30 mouse cellular contexts compared by ENCODE assay signal in genomic region chr2:6950702-6951101, GRCm38 (mm10).
A peak's percentile ranks its signal among the peaks of the same experiment; 100 is the strongest.
DNase-seq lines count a peak whose midpoint lies in the region; ATAC-seq and TF ChIP-seq lines count a peak whose summit lies in the region.
"Had no signal": no experiment of that assay in that cellular context is flagged by ENCODE, and none has a peak within 500 bp of the region (broad histone marks: within the 10 kb centered on the region; RNA-seq: fewer than 3 reads in every experiment).

No protein-coding gene starts in this region.

- no peaks in the 10 kb centered on the region for H3K4me1 ChIP-seq in intestine, embryonic 16.5 days (ENCODE audit: control insufficient read depth, insufficient read depth, low read length)
- H3K4me1 ChIP-seq: embryonic facial prominence, embryonic 13.5 days; forebrain, embryonic 10.5 days; hindbrain, embryonic 10.5 days; hindbrain, embryonic 15.5 days; liver, embryonic 12.5 days; midbrain, embryonic 10.5 days; midbrain, embryonic 15.5 days; neural tube, embryonic 15.5 days had no signal

- WGBS in intestine, embryonic 16.5 days, result 73% methylated on average over 4 of the region's 4 CpGs

- no peak for ATAC-seq in intestine, embryonic 16.5 days
- ATAC-seq: forebrain, embryonic 15.5 days; inflammation-experienced regulatory T-cells, adult 6 months; liver, embryonic 12.5 days; liver, postnatal 0 days; midbrain, embryonic 15.5 days had no signal

- DNase-seq in gastrocnemius, adult 2 months, result peak; percentile 34
- no peak for DNase-seq in gastrocnemius, postnatal 10 days
- DNase-seq in lung, postnatal 10 days, result peak; percentile 7
- DNase-seq in lung, postnatal 25 days (ENCODE audit: low spot score), result no peak
- DNase-seq in gastrocnemius, adult 8-10 months (ENCODE audit: low spot score in 2 of 2), result peak; percentile 8 to 29
- DNase-seq in left cerebral cortex, postnatal 36 days (ENCODE audit: low spot score in 2 of 2), result no peak
- DNase-seq: cerebellum, adult 11-12 months; cerebellum, adult 9-11 months; heart, postnatal 10 days; kidney, adult 18-20 months; kidney, postnatal 4 days; left cerebral cortex, postnatal 4 days; liver, postnatal 0 days; retina, postnatal 1 day; right cerebral cortex, postnatal 25 days; spleen, adult 18-20 months; thymus, postnatal 14 days had no signal

- no peak overlapping the region for H3K4me3 ChIP-seq in gastrocnemius, adult 2 months
- no peak overlapping the region for H3K4me3 ChIP-seq in intestine, embryonic 16.5 days (ENCODE audit: low read length)
- H3K4me3 ChIP-seq: embryonic facial prominence, embryonic 13.5 days; forebrain, embryonic 10.5 days; forebrain, embryonic 15.5 days; heart, embryonic 13.5 days; hindbrain, embryonic 10.5 days; hindbrain, embryonic 15.5 days; liver, embryonic 12.5 days; midbrain, embryonic 10.5 days; midbrain, embryonic 15.5 days; neural tube, embryonic 15.5 days had no signal

- H3K36me3 ChIP-seq in intestine, embryonic 16.5 days (ENCODE audit: control insufficient read depth, insufficient read depth, low read length), result no peaks in the 10 kb centered on the region
- H3K36me3 ChIP-seq: embryonic facial prominence, embryonic 13.5 days; forebrain, embryonic 10.5 days; forebrain, embryonic 15.5 days; G1E; heart, embryonic 13.5 days; hindbrain, embryonic 10.5 days; hindbrain, embryonic 15.5 days; liver, embryonic 12.5 days; midbrain, embryonic 10.5 days; midbrain, embryonic 15.5 days; neural tube, embryonic 15.5 days had no signal

- intact Hi-C loops in gastrocnemius, adult 2 months (cut with DNase I), result loop anchor here (5.0 kb wide), 1 partner anchor 38 kb away; no protein-coding TSS in a partner anchor
- intact Hi-C loops in left cerebral cortex, postnatal 36 days (cut with DNase I), result no loop called here

- H3K4me2 ChIP-seq in intestine, embryonic 16.5 days (ENCODE audit: low read depth, low read length), result no peak overlapping the region
- H3K4me2 ChIP-seq: embryonic facial prominence, embryonic 13.5 days; forebrain, embryonic 15.5 days; heart, embryonic 13.5 days; hindbrain, embryonic 15.5 days; liver, embryonic 12.5 days; midbrain, embryonic 15.5 days; neural tube, embryonic 15.5 days had no signal

- TF ChIP-seq CTCF in gastrocnemius, adult 2 months (IDR thresholded peaks at IDR 0.05), result no peak

- H3K9ac ChIP-seq in intestine, embryonic 16.5 days (ENCODE audit: low read depth, low read length), result no peak overlapping the region
- H3K9ac ChIP-seq: embryonic facial prominence, embryonic 13.5 days; forebrain, embryonic 15.5 days; heart, embryonic 13.5 days; hindbrain, embryonic 15.5 days; liver, embryonic 12.5 days; liver, postnatal 0 days; midbrain, embryonic 15.5 days; neural tube, embryonic 15.5 days had no signal

- H3K27me3 ChIP-seq in intestine, embryonic 16.5 days (replicated peaks; ENCODE audit: control insufficient read depth, insufficient read depth, low read length), result no peaks in the 10 kb centered on the region
- H3K27me3 ChIP-seq: embryonic facial prominence, embryonic 13.5 days; forebrain, embryonic 15.5 days; heart, embryonic 13.5 days; hindbrain, embryonic 15.5 days; liver, embryonic 12.5 days; midbrain, embryonic 15.5 days; neural tube, embryonic 15.5 days had no signal

- H3K9me3 ChIP-seq in intestine, embryonic 16.5 days (ENCODE audit: control insufficient read depth, low read length), result no peaks in the 10 kb centered on the region
- H3K9me3 ChIP-seq: embryonic facial prominence, embryonic 13.5 days; forebrain, embryonic 10.5 days; forebrain, embryonic 15.5 days; G1E; heart, embryonic 13.5 days; hindbrain, embryonic 10.5 days; hindbrain, embryonic 15.5 days; liver, embryonic 12.5 days; midbrain, embryonic 10.5 days; midbrain, embryonic 15.5 days; neural tube, embryonic 15.5 days had no signal

- H3K27ac ChIP-seq in gastrocnemius, adult 2 months, result peak overlapping the region; percentile 60
- H3K27ac ChIP-seq in intestine, embryonic 16.5 days (ENCODE audit: low read length), result no peak overlapping the region
- H3K27ac ChIP-seq: embryonic facial prominence, embryonic 13.5 days; forebrain, embryonic 10.5 days; forebrain, embryonic 15.5 days; heart, embryonic 13.5 days; hindbrain, embryonic 10.5 days; hindbrain, embryonic 15.5 days; liver, embryonic 12.5 days; midbrain, embryonic 10.5 days; midbrain, embryonic 15.5 days; neural tube, embryonic 15.5 days had no signal

Comparison
In these comparisons a context has a peak if more than half of its experiments do, and no peak if none do; other contexts are left out.
1. DNase-seq: peak in gastrocnemius, adult 2 months (single experiment), lung, postnatal 10 days (single experiment) and gastrocnemius, adult 8-10 months (2 of 2); none in gastrocnemius, postnatal 10 days (single experiment), lung, postnatal 25 days (single experiment) and left cerebral cortex, postnatal 36 days (0 of 2).